Mouse (Mus musculus): ENCODE results near the gene Zp3r. TPM values are rescaled to one million over a fixed set of nuclear protein-coding genes. Genes with fewer than 3 reads are reported as not detected.

Gene Zp3r
- total and polyA plus RNA-seq, 2 experiments from 2014 or later = not detected

- no peak overlapping the region for H3K9ac ChIP-seq (replicated peaks; ENCODE audit: low read length, poor library complexity, severe bottlenecking)
- DNase-seq (ENCODE audit: low spot score) (no peak), ATAC-seq (ENCODE audit: low FRiP score) (no peak)
- H3K4me2 ChIP-seq (ENCODE audit: low read depth, low read length, poor library complexity, severe bottlenecking) = no peak overlapping the region
- no peaks in the 10 kb centered on the region for H3K4me1 ChIP-seq (ENCODE audit: insufficient read depth, low read length)
- H3K4me3 ChIP-seq (ENCODE audit: low read depth, low read length) = no peak overlapping the region
- H3K27ac ChIP-seq (ENCODE audit: low read depth, low read length) = no peak overlapping the region
- H3K27me3 ChIP-seq (ENCODE audit: insufficient read depth, low read length) = no peaks in the 10 kb centered on the region
- H3K36me3 ChIP-seq (ENCODE audit: insufficient read depth, low read length) = no peaks in the 10 kb centered on the region
- H3K9me3 ChIP-seq (ENCODE audit: low read length) = no peaks in the 10 kb centered on the region
- no peak for TF ChIP-seq CTCF (IDR thresholded peaks at IDR 0.05)
These were observed 11.5 kb upstream of the Zp3r start for GRCm38 (mm10) chr1:130640967-130641366.

GRCm38 (mm10) chr1:130633761-130634410, 4.5 kb upstream of the Zp3r start:
- Histone ChIP-seq H3K27ac (ENCODE audit: low read depth, low read length) (no peak overlapping the region), H3K36me3 (ENCODE audit: insufficient read depth, low read length) (no peaks in the 10 kb centered on the region), H3K4me3 (ENCODE audit: low read depth, low read length) (no peak overlapping the region), H3K4me2 (ENCODE audit: low read depth, low read length, poor library complexity, severe bottlenecking) (no peak overlapping the region), H3K4me1 (ENCODE audit: insufficient read depth, low read length) (no peaks in the 10 kb centered on the region), H3K27me3 (ENCODE audit: insufficient read depth, low read length) (no peaks in the 10 kb centered on the region), H3K9me3 (ENCODE audit: low read length) (no peaks in the 10 kb centered on the region), H3K9ac (replicated peaks; ENCODE audit: low read length, poor library complexity, severe bottlenecking) (no peak overlapping the region)
- ATAC-seq (ENCODE audit: low FRiP score) = no peak
- WGBS = 35% methylated on average over 16 of the region's 16 CpGs
- TF ChIP-seq CTCF (IDR thresholded peaks at IDR 0.05) = peak; percentile 89
- peak; percentile 62 for DNase-seq (ENCODE audit: low spot score)

GRCm38 (mm10) chr1:130633316-130633715, 3.9 kb upstream of the Zp3r start:
- H3K27me3 ChIP-seq (ENCODE audit: insufficient read depth, low read length) = no peaks in the 10 kb centered on the region
- TF ChIP-seq CTCF (IDR thresholded peaks at IDR 0.05) = no peak
- no peak overlapping the region for H3K4me2 ChIP-seq (ENCODE audit: low read depth, low read length, poor library complexity, severe bottlenecking)
- H3K4me3 ChIP-seq (ENCODE audit: low read depth, low read length) = no peak overlapping the region
- no peaks in the 10 kb centered on the region for H3K4me1 ChIP-seq (ENCODE audit: insufficient read depth, low read length)
- H3K9me3 ChIP-seq (ENCODE audit: low read length) = no peaks in the 10 kb centered on the region
- no peak overlapping the region for H3K9ac ChIP-seq (replicated peaks; ENCODE audit: low read length, poor library complexity, severe bottlenecking)
- 88% methylated on average over 7 of the region's 8 CpGs for WGBS
- DNase-seq (ENCODE audit: low spot score) = no peak
- no peak for ATAC-seq (ENCODE audit: low FRiP score)
- no peak overlapping the region for H3K27ac ChIP-seq (ENCODE audit: low read depth, low read length)
- H3K36me3 ChIP-seq (ENCODE audit: insufficient read depth, low read length) = no peaks in the 10 kb centered on the region

DNA sequence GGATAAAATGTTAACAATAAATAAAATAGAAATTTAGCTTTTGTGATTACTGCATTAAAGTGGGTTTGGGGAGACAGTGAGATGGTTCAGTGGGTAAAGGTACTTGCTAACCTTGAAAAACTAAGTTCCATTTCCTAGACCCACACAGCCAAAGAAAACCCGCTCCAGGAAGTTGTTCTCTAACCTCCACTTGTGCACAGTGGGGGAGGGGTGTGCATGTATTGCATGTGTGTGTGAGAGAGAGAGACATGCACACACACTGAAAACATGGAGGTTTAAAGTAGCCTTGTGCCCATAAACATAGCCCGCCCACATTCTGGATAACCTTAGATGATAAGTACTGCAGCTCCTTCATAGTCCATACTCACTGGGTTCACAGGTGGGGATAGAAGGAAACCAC, 33.1 kb downstream of the Zp3r start:
- no peaks in the 10 kb centered on the region for H3K36me3 ChIP-seq (ENCODE audit: insufficient read depth, low read length)
- ATAC-seq (ENCODE audit: low FRiP score) (no peak), DNase-seq (ENCODE audit: low spot score) (no peak)
- H3K4me2 ChIP-seq (ENCODE audit: low read depth, low read length, poor library complexity, severe bottlenecking) = no peak overlapping the region
- H3K9ac ChIP-seq (replicated peaks; ENCODE audit: low read length, poor library complexity, severe bottlenecking) = no peak overlapping the region
- no peaks in the 10 kb centered on the region for H3K27me3 ChIP-seq (ENCODE audit: insufficient read depth, low read length)
- H3K4me3 ChIP-seq (ENCODE audit: low read depth, low read length) = no peak overlapping the region
- WGBS = 93% methylated on average over 2 of the region's 2 CpGs
- no peak for TF ChIP-seq CTCF (IDR thresholded peaks at IDR 0.05)
- no peaks in the 10 kb centered on the region for H3K9me3 ChIP-seq (ENCODE audit: low read length)
- no peaks in the 10 kb centered on the region for H3K4me1 ChIP-seq (ENCODE audit: insufficient read depth, low read length)
- no peak overlapping the region for H3K27ac ChIP-seq (ENCODE audit: low read depth, low read length)

DNA sequence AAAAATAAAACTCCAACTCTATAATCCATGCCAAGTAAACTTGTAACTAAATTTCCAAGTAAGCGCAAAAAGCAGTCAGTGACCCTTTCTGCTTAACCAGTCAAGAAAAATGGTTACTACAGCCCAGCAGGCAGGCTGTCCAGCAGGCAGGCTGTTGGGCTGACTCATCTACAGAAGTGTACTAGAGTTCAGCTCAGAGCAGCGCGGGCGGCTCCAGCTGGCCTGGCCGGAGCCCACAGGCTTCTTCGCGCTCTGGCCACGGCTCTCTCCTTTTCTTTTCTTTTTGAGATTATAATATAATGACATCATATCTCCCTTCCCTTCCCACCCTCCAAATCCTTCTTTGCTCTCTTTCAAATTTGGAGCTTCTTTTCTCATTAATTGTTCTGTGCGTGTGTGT, 40.8 kb downstream of the Zp3r start:
- H3K36me3 ChIP-seq (ENCODE audit: insufficient read depth, low read length) = no peaks in the 10 kb centered on the region

DNA sequence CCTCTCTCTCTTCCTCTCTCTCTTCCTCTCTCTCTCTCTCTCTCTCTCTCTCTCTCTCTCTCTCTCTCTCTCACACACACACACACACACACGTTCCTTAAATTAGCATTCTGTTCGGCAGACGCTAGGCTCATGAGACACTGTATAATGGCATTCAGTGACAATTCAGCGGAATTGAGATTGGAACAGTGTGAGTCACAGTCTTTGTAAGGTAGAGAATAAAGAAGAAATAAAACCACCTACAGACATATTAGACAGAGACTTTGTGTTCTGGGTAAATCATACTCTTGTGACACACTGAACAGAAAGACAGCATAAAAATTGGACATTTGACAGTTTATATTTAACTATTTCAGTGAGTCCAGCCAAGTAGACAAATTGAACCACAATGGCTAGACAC, 53.0 kb downstream of the Zp3r start:
- Histone ChIP-seq H3K4me3 (ENCODE audit: low read depth, low read length) (no peak overlapping the region), H3K27me3 (ENCODE audit: insufficient read depth, low read length) (no peaks in the 10 kb centered on the region), H3K4me2 (ENCODE audit: low read depth, low read length, poor library complexity, severe bottlenecking) (no peak overlapping the region), H3K9ac (replicated peaks; ENCODE audit: low read length, poor library complexity, severe bottlenecking) (no peak overlapping the region), H3K36me3 (ENCODE audit: insufficient read depth, low read length) (no peaks in the 10 kb centered on the region), H3K4me1 (ENCODE audit: insufficient read depth, low read length) (no peaks in the 10 kb centered on the region), H3K9me3 (ENCODE audit: low read length) (no peaks in the 10 kb centered on the region), H3K27ac (ENCODE audit: low read depth, low read length) (no peak overlapping the region)
- WGBS = 55% methylated on average over 4 of the region's 4 CpGs
- ATAC-seq (ENCODE audit: low FRiP score) (no peak), DNase-seq (ENCODE audit: low spot score) (peak; percentile 22)
- TF ChIP-seq CTCF (IDR thresholded peaks at IDR 0.05) = no peak

More for the DNA sequence above, 40.8 kb downstream of the Zp3r start:
- DNase-seq (ENCODE audit: low spot score) (no peak), ATAC-seq (ENCODE audit: low FRiP score) (no peak)
- no peaks in the 10 kb centered on the region for H3K9me3 ChIP-seq (ENCODE audit: low read length)
- H3K27me3 ChIP-seq (ENCODE audit: insufficient read depth, low read length) = no peaks in the 10 kb centered on the region
- H3K9ac ChIP-seq (replicated peaks; ENCODE audit: low read length, poor library complexity, severe bottlenecking) = no peak overlapping the region
- H3K4me3 ChIP-seq (ENCODE audit: low read depth, low read length) = no peak overlapping the region
- no peaks in the 10 kb centered on the region for H3K4me1 ChIP-seq (ENCODE audit: insufficient read depth, low read length)
- no peak overlapping the region for H3K4me2 ChIP-seq (ENCODE audit: low read depth, low read length, poor library complexity, severe bottlenecking)
- WGBS = 74% methylated on average over 9 of the region's 9 CpGs
- H3K27ac ChIP-seq (ENCODE audit: low read depth, low read length) = no peak overlapping the region
- no peak for TF ChIP-seq CTCF (IDR thresholded peaks at IDR 0.05)
